Mouse (Mus musculus) liver, embryonic 16.5 days (tissue): ENCODE data around the gene Bsnd. TPM values are rescaled to one million over a fixed set of nuclear protein-coding genes. Genes with fewer than 3 reads are reported as not detected.

Experiments
- ATAC-seq: fragments of 200-750 bp; cut with Nextera tagmentation; 2 replicates; pipeline ENCODE4 v1.8.0; 2017; ENCODE audit warnings: low read depth, mild to moderate bottlenecking, moderate number of reproducible peaks, moderate library complexity
- H3K27ac ChIP-seq: fragments of 300-500 bp; sonication (generic); 2 replicates; pipeline ENCODE4 v1.5.1; 2014; ENCODE audit warnings: mild to moderate bottlenecking, low read length
- H3K27me3 ChIP-seq: fragments of 300-500 bp; sonication (generic); 2 replicates; pipeline ENCODE4 v1.6.1; 2014; ENCODE audit warnings: low read depth, low read length, mixed read lengths; ENCODE audit not compliant: control insufficient read depth, insufficient read depth
- H3K36me3 ChIP-seq: fragments of 300-500 bp; sonication (generic); 2 replicates; pipeline ENCODE4 v1.6.1; 2014; ENCODE audit warnings: mild to moderate bottlenecking; ENCODE audit not compliant: control insufficient read depth, insufficient read depth
- H3K4me1 ChIP-seq: fragments of 300-500 bp; sonication (generic); 2 replicates; pipeline ENCODE4 v1.6.1; 2014; ENCODE audit warnings: low read depth, low read length, mixed read lengths; ENCODE audit not compliant: control insufficient read depth
- H3K4me2 ChIP-seq: fragments of 300-500 bp; sonication (generic); 2 replicates; pipeline ENCODE4 v1.6.1; 2014; ENCODE audit warnings: low read depth, low read length, mixed read lengths
- H3K4me3 ChIP-seq: fragments of 300-500 bp; sonication (generic); 2 replicates; pipeline ENCODE4 v1.5.1; 2014; ENCODE audit warnings: low read depth, mild to moderate bottlenecking, low read length
- H3K9ac ChIP-seq: fragments of 300-500 bp; sonication (generic); 2 replicates; pipeline ENCODE4 v1.6.1; 2014; ENCODE audit warnings: low read depth, low read length
- H3K9me3 ChIP-seq: fragments of 300-500 bp; sonication (generic); replicated peaks from 2 replicates; pipeline ENCODE4 v1.6.1; 2016; ENCODE audit warnings: low read length; ENCODE audit not compliant: control insufficient read depth
- WGBS: fragments of 180-500 bp; shearing (Covaris S2); extraction: QIAGEN DNeasy Blood & Tissue Kit; methylation state at CpG from one replicate; pipeline ENCODE4 v1.1.7; 2014; ENCODE audit not compliant: insufficient replicate concordance; 5-methylcytosine and 5-hydroxymethylcytosine counted together
- polyA plus RNA-seq: library from polyadenylated mRNA; unstranded; fragments of >200 nt; fragmentation: Nextera tagmentation; extraction: Ambion mirVana; gene quantifications from 2 replicates; pipeline ENCODE4 v1.2.1, GENCODE M21; 2015

Gene Bsnd
- polyA plus RNA-seq, 1 experiment from 2014 or later = not detected

- Histone ChIP-seq H3K4me2 (no peak overlapping the region), H3K4me1 (no peaks in the 10 kb centered on the region), H3K27me3 (no peaks in the 10 kb centered on the region), H3K9ac (no peak overlapping the region), H3K27ac (no peak overlapping the region), H3K9me3 (no peaks in the 10 kb centered on the region), H3K4me3 (no peak overlapping the region), H3K36me3 (no peaks in the 10 kb centered on the region)
- 50% methylated on average over 6 of the region's 6 CpGs for WGBS
- ATAC-seq = no peak
These were observed 4.8 kb upstream of the Bsnd start for GRCm38 (mm10) chr4:106496833-106497232.

- 62% methylated on average over 2 of the region's 2 CpGs for WGBS
- no peak for ATAC-seq
These were observed 1.6 kb upstream of the Bsnd start for GRCm38 (mm10) chr4:106493639-106494038.

GRCm38 (mm10) chr4:106490620-106491019, 1.5 kb downstream of the Bsnd start:
- Histone ChIP-seq H3K4me2 (no peak overlapping the region), H3K9ac (no peak overlapping the region), H3K4me1 (no peaks in the 10 kb centered on the region), H3K4me3 (no peak overlapping the region), H3K36me3 (no peaks in the 10 kb centered on the region), H3K27me3 (no peaks in the 10 kb centered on the region), H3K9me3 (no peaks in the 10 kb centered on the region), H3K27ac (no peak overlapping the region)
- 45% methylated on average over 4 of the region's 4 CpGs for WGBS
- no peak for ATAC-seq

More at GRCm38 (mm10) chr4:106493639-106494038, 1.6 kb upstream of the Bsnd start:
- Histone ChIP-seq H3K36me3 (no peaks in the 10 kb centered on the region), H3K9ac (no peak overlapping the region), H3K27me3 (no peaks in the 10 kb centered on the region), H3K4me2 (no peak overlapping the region), H3K4me3 (no peak overlapping the region), H3K27ac (no peak overlapping the region), H3K9me3 (no peaks in the 10 kb centered on the region), H3K4me1 (no peaks in the 10 kb centered on the region)

- Histone ChIP-seq H3K4me2 (no peak overlapping the region), H3K4me3 (no peak overlapping the region), H3K9me3 (no peaks in the 10 kb centered on the region), H3K4me1 (no peaks in the 10 kb centered on the region), H3K27me3 (peaks cover 10% of the 10 kb centered on the region), H3K9ac (no peak overlapping the region), H3K36me3 (no peaks in the 10 kb centered on the region), H3K27ac (no peak overlapping the region)
- WGBS = 39% methylated on average over 1 of the region's 1 CpGs
- ATAC-seq = no peak
These were observed 8.3 kb downstream of the Bsnd start for GRCm38 (mm10) chr4:106483831-106484230.

GRCm38 (mm10) chr4:106483215-106483727, 8.8 kb downstream of the Bsnd start:
- no peak overlapping the region for H3K27ac ChIP-seq
- 47% methylated on average over 7 of the region's 7 CpGs for WGBS
- no peak for ATAC-seq
- no peaks in the 10 kb centered on the region for H3K36me3 ChIP-seq
- H3K27me3 ChIP-seq = peaks cover 10% of the 10 kb centered on the region
- H3K9me3 ChIP-seq = no peaks in the 10 kb centered on the region
- H3K9ac ChIP-seq = no peak overlapping the region
- no peak overlapping the region for H3K4me3 ChIP-seq
- no peak overlapping the region for H3K4me2 ChIP-seq
- H3K4me1 ChIP-seq = no peaks in the 10 kb centered on the region

GRCm38 (mm10) chr4:106480545-106480944, 11.5 kb downstream of the Bsnd start:
- no peaks in the 10 kb centered on the region for H3K9me3 ChIP-seq
- no peaks in the 10 kb centered on the region for H3K36me3 ChIP-seq
- no peak overlapping the region for H3K4me3 ChIP-seq
- ATAC-seq = no peak
- 37% methylated on average over 3 of the region's 3 CpGs for WGBS
- H3K27ac ChIP-seq = no peak overlapping the region
- H3K4me2 ChIP-seq = no peak overlapping the region
- H3K4me1 ChIP-seq = no peaks in the 10 kb centered on the region
- peaks cover 10% of the 10 kb centered on the region for H3K27me3 ChIP-seq
- no peak overlapping the region for H3K9ac ChIP-seq

- ATAC-seq = 0 out of 2 replicates have a peak, but pooled peaks have one; percentile 28
- Histone ChIP-seq H3K4me1 (no peaks in the 10 kb centered on the region; the same call in 1 of the 2 replicates), H3K36me3 (no peaks in the 10 kb centered on the region), H3K4me3 (no peak overlapping the region), H3K9ac (no peak overlapping the region), H3K27ac (no peak overlapping the region), H3K9me3 (no peaks in the 10 kb centered on the region), H3K27me3 (no peaks in the 10 kb centered on the region), H3K4me2 (no peak overlapping the region)
- 2% methylated on average over 6 of the region's 6 CpGs for WGBS
These were observed 17.8 kb downstream of the Bsnd start for GRCm38 (mm10) chr4:106474241-106474640.

GRCm38 (mm10) chr4:106472335-106472734, 19.7 kb downstream of the Bsnd start:
- WGBS = 8% methylated on average over 3 of the region's 3 CpGs
- H3K4me2 ChIP-seq = no peak overlapping the region
- H3K4me3 ChIP-seq = no peak overlapping the region
- H3K27me3 ChIP-seq = no peaks in the 10 kb centered on the region
- no peaks in the 10 kb centered on the region for H3K36me3 ChIP-seq
- H3K27ac ChIP-seq = no peak overlapping the region
- H3K9ac ChIP-seq = no peak overlapping the region
- H3K9me3 ChIP-seq = no peaks in the 10 kb centered on the region
- no peaks in the 10 kb centered on the region; the same call in 1 of the 2 replicates for H3K4me1 ChIP-seq
- no peak for ATAC-seq

GRCm38 (mm10) chr4:106470921-106471320, 21.2 kb downstream of the Bsnd start:
- Histone ChIP-seq H3K27ac (no peak overlapping the region), H3K4me3 (no peak overlapping the region), H3K27me3 (no peaks in the 10 kb centered on the region), H3K36me3 (no peaks in the 10 kb centered on the region), H3K4me2 (no peak overlapping the region), H3K9ac (no peak overlapping the region), H3K9me3 (no peaks in the 10 kb centered on the region), H3K4me1 (no peaks in the 10 kb centered on the region; the same call in 1 of the 2 replicates)
- ATAC-seq = no peak
- 50% methylated on average over 5 of the region's 5 CpGs for WGBS
